Mouse (Mus musculus): ENCODE data around the gene Gfi1b. TPM values are rescaled to one million over a fixed set of nuclear protein-coding genes. Genes with fewer than 3 reads are reported as not detected.

Gfi1b gene
- polyA plus RNA-seq, 1 experiment from 2014 or later: 0.51 TPM

- ATAC-seq (ENCODE audit: insufficient read depth) (peak; percentile 85), DNase-seq (peak; percentile 80)
- no peaks in the 10 kb centered on the region for H3K9me3 ChIP-seq (ENCODE audit: low read depth, low read length)
- no peak overlapping the region for H3K27ac ChIP-seq (ENCODE audit: low read depth)
- no peak overlapping the region for H3K9ac ChIP-seq
- no peaks in the 10 kb centered on the region for H3K27me3 ChIP-seq (ENCODE audit: insufficient read depth, low read length)
- 41% methylated on average over 3 of the region's 3 CpGs for WGBS
- no peak for TF ChIP-seq CTCF (IDR thresholded peaks at IDR 0.05; ENCODE audit: low read depth)
- no peak overlapping the region for H3K4me2 ChIP-seq
- H3K4me3 ChIP-seq (ENCODE audit: low read depth, low read length): no peak overlapping the region
- H3K4me1 ChIP-seq (ENCODE audit: insufficient read depth): no peaks in the 10 kb centered on the region
- H3K36me3 ChIP-seq (ENCODE audit: insufficient read depth): peaks cover 96% of the 10 kb centered on the region
Observed at GRCm38 (mm10) chr2:28569903-28570302, 51.9 kb downstream of the Gfi1b start.

GRCm38 (mm10) chr2:28566545-28566944 lies 55.2 kb downstream of the Gfi1b start:
- Histone ChIP-seq H3K9me3 (ENCODE audit: low read depth, low read length) (no peaks in the 10 kb centered on the region), H3K27ac (ENCODE audit: low read depth) (no peak overlapping the region), H3K4me2 (no peak overlapping the region), H3K36me3 (ENCODE audit: insufficient read depth) (peaks cover 63% of the 10 kb centered on the region), H3K9ac (no peak overlapping the region), H3K27me3 (ENCODE audit: insufficient read depth, low read length) (no peaks in the 10 kb centered on the region), H3K4me3 (ENCODE audit: low read depth, low read length) (no peak overlapping the region), H3K4me1 (ENCODE audit: insufficient read depth) (no peaks in the 10 kb centered on the region)
- peak; percentile 37 for DNase-seq
- 63% methylated on average over 5 of the region's 5 CpGs for WGBS
- TF ChIP-seq CTCF (IDR thresholded peaks at IDR 0.05; ENCODE audit: low read depth): no peak
- ATAC-seq (ENCODE audit: insufficient read depth): no peak

- no peak for DNase-seq
- Histone ChIP-seq H3K27ac (ENCODE audit: low read depth) (no peak overlapping the region), H3K9ac (no peak overlapping the region), H3K4me1 (ENCODE audit: insufficient read depth) (no peaks in the 10 kb centered on the region), H3K36me3 (ENCODE audit: insufficient read depth) (peaks cover 43% of the 10 kb centered on the region), H3K4me2 (no peak overlapping the region), H3K4me3 (ENCODE audit: low read depth, low read length) (no peak overlapping the region), H3K9me3 (ENCODE audit: low read depth, low read length) (no peaks in the 10 kb centered on the region), H3K27me3 (ENCODE audit: insufficient read depth, low read length) (no peaks in the 10 kb centered on the region)
- 89% methylated on average over 4 of the region's 4 CpGs for WGBS
- TF ChIP-seq CTCF (IDR thresholded peaks at IDR 0.05; ENCODE audit: low read depth): no peak
- ATAC-seq (ENCODE audit: insufficient read depth): no peak
Observed at GRCm38 (mm10) chr2:28564380-28564779, 57.4 kb downstream of the Gfi1b start.

GRCm38 (mm10) chr2:28563830-28564229 lies 58.0 kb downstream of the Gfi1b start:
- H3K27ac ChIP-seq (ENCODE audit: low read depth): no peak overlapping the region
- TF ChIP-seq CTCF (IDR thresholded peaks at IDR 0.05; ENCODE audit: low read depth): no peak
- ATAC-seq (ENCODE audit: insufficient read depth): no peak

GRCm38 (mm10) chr2:28563303-28563702 lies 58.5 kb downstream of the Gfi1b start, which contains the start of gene Cel:
TSS of gene Cel (minus strand) at chr2:28563403.
- Histone ChIP-seq H3K9me3 (ENCODE audit: low read depth, low read length) (no peaks in the 10 kb centered on the region), H3K4me3 (ENCODE audit: low read depth, low read length) (no peak within 1 kb of the TSS), H3K27me3 (ENCODE audit: insufficient read depth, low read length) (no peaks in the 10 kb centered on the region), H3K4me2 (no peak within 1 kb of the TSS), H3K36me3 (ENCODE audit: insufficient read depth) (peaks cover 32% of the 10 kb centered on the region), H3K4me1 (ENCODE audit: insufficient read depth) (no peaks in the 10 kb centered on the region), H3K9ac (no peak within 1 kb of the TSS), H3K27ac (ENCODE audit: low read depth) (no peak within 1 kb of the TSS)
- 60% methylated on average over 6 of the region's 6 CpGs for WGBS
- no peak for TF ChIP-seq CTCF (IDR thresholded peaks at IDR 0.05; ENCODE audit: low read depth)
- ATAC-seq (ENCODE audit: insufficient read depth) (no peak), DNase-seq (no peak)

More at GRCm38 (mm10) chr2:28563830-28564229, 58.0 kb downstream of the Gfi1b start:
- Histone ChIP-seq H3K36me3 (ENCODE audit: insufficient read depth) (peaks cover 37% of the 10 kb centered on the region), H3K4me1 (ENCODE audit: insufficient read depth) (no peaks in the 10 kb centered on the region), H3K4me3 (ENCODE audit: low read depth, low read length) (no peak overlapping the region), H3K27me3 (ENCODE audit: insufficient read depth, low read length) (no peaks in the 10 kb centered on the region), H3K9me3 (ENCODE audit: low read depth, low read length) (no peaks in the 10 kb centered on the region), H3K4me2 (no peak overlapping the region), H3K9ac (no peak overlapping the region)
- DNase-seq: no peak

Small RNA genes lying within 50 kb of the gene (microRNA-seq; reads per million reads assigned to microRNA genes)
- gene Gm22824 (ENCODE audit: borderline number of aligned reads): not detected

Other genes starting within 250 kb of the Gfi1b start
- 5.9 and 6.8 TPM in 2 replicates for gene Ppp1r26, start 175.2 kb downstream of the Gfi1b start, polyA plus RNA-seq (2014; fragmentation: Nextera tagmentation; extraction: Ambion mirVana)
- 1.3 TPM in 1 of 2 replicates, not detected in the other for gene 1700007K13Rik, start 155.7 kb downstream of the Gfi1b start, polyA plus RNA-seq (2014; fragmentation: Nextera tagmentation; extraction: Ambion mirVana)
- gene Mrps2, start 153.9 kb downstream of the Gfi1b start, polyA plus RNA-seq (2014; fragmentation: Nextera tagmentation; extraction: Ambion mirVana): 58.5 and 59.9 TPM in 2 replicates
- gene Gbgt1, start 125.1 kb downstream of the Gfi1b start, polyA plus RNA-seq (2014; fragmentation: Nextera tagmentation; extraction: Ambion mirVana): 0.41 and 0.76 TPM in 2 replicates
- 1.2 and 2.4 TPM in 2 replicates for gene Gm10134, start 115.9 kb downstream of the Gfi1b start, polyA plus RNA-seq (2014; fragmentation: Nextera tagmentation; extraction: Ambion mirVana)
- gene Ralgds, start 108.9 kb downstream of the Gfi1b start, polyA plus RNA-seq (2014; fragmentation: Nextera tagmentation; extraction: Ambion mirVana): 34.3 and 34.7 TPM in 2 replicates
- not detected in 2 replicates for gene Cel, start 58.6 kb downstream of the Gfi1b start, polyA plus RNA-seq (2014; fragmentation: Nextera tagmentation; extraction: Ambion mirVana)
- gene Gtf3c5, start 38.2 kb downstream of the Gfi1b start, polyA plus RNA-seq (2014; fragmentation: Nextera tagmentation; extraction: Ambion mirVana): 33.9 and 41.9 TPM in 2 replicates
- gene Tsc1, start 19.2 kb upstream of the Gfi1b start, polyA plus RNA-seq (2014; fragmentation: Nextera tagmentation; extraction: Ambion mirVana): 19.9 and 22.2 TPM in 2 replicates
- gene Spaca9, start 77.7 kb upstream of the Gfi1b start, polyA plus RNA-seq (2014; fragmentation: Nextera tagmentation; extraction: Ambion mirVana): 1.8 and 2.5 TPM in 2 replicates
- 0.61 and 0.93 TPM in 2 replicates for gene Ak8, start 78.2 kb upstream of the Gfi1b start, polyA plus RNA-seq (2014; fragmentation: Nextera tagmentation; extraction: Ambion mirVana)
- 27.8 and 29.0 TPM in 2 replicates for gene Gtf3c4, start 218.4 kb upstream of the Gfi1b start, polyA plus RNA-seq (2014; fragmentation: Nextera tagmentation; extraction: Ambion mirVana)
- 15.6 and 16.5 TPM in 2 replicates for gene Ddx31, start 218.4 kb upstream of the Gfi1b start, polyA plus RNA-seq (2014; fragmentation: Nextera tagmentation; extraction: Ambion mirVana)

All from lung, embryonic 14.5 days (tissue).